Mouse (Mus musculus) C2C12 (cell line): ENCODE results near the gene Cc2d1b.

ENCODE experiments used
- CTCF ChIP-seq: IDR thresholded peaks from one replicate; pipeline ENCODE4 v1.5.1; 2011; ENCODE audit not compliant: control insufficient read depth, insufficient read depth, insufficient read length
- MAX ChIP-seq: IDR thresholded peaks from one replicate; pipeline ENCODE4 v1.6.1; 2011; ENCODE audit warnings: mild to moderate bottlenecking, control low read depth
- USF1 ChIP-seq: IDR thresholded peaks from one replicate; pipeline ENCODE4 v1.6.1; 2011; ENCODE audit warnings: low read depth, mild to moderate bottlenecking, control low read depth, moderate library complexity

DNA sequence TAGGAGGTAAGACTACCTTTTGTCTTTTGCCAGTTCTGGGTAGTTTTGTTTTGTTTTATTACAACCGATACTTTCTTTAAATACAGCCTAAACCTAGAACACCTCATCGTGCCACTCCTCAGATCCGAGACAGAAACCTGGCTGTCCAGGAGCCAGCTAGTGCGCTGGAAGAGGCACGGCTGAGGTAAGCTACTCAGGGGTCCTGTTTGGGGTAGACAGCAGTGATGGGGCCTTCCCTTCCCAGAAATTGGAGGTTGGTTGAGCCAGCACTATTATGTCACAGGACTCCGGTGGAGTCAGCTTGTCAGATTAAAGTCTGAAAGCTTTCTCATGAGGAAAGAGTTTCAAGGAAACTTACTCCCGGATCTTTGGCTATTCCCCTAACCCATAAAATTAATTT, 17.9 kb upstream of the Cc2d1b start:
- TF ChIP-seq CTCF: no peak
- TF ChIP-seq MAX: no peak
- no peak for TF ChIP-seq USF1
